ENCODE assay signal across 16 mouse cellular contexts in genomic region chr3:96337269-96337668, GRCm38 (mm10). TPM values are rescaled to one million over a fixed set of nuclear protein-coding genes. Genes with fewer than 3 reads are reported as not detected.
"Had no signal": no experiment of that assay in that cellular context is flagged by ENCODE, and none has a peak within 500 bp of the region (broad histone marks: within the 10 kb centered on the region; RNA-seq: fewer than 3 reads in every experiment).

No protein-coding gene starts in this region.

- H3K27ac ChIP-seq: kidney, embryonic 15.5 days; left cerebral cortex, adult 2 months; liver, embryonic 13.5 days; neural tube, embryonic 12.5 days; neural tube, embryonic 15.5 days had no signal

- H3K36me3 ChIP-seq: kidney, embryonic 15.5 days; liver, embryonic 13.5 days; neural tube, embryonic 12.5 days; neural tube, embryonic 15.5 days had no signal

- H3K9ac ChIP-seq: kidney, embryonic 15.5 days; liver, embryonic 13.5 days; neural tube, embryonic 12.5 days; neural tube, embryonic 15.5 days had no signal

- H3K4me1 ChIP-seq: neural tube, embryonic 15.5 days had no signal

- H3K9me3 ChIP-seq: kidney, embryonic 15.5 days; liver, embryonic 13.5 days; neural tube, embryonic 12.5 days; neural tube, embryonic 15.5 days had no signal

- DNase-seq: kidney, adult 8-10 months; kidney, postnatal 10 days; kidney, postnatal 36 days; layer of hippocampus, postnatal 36 days; liver, embryonic 13.5 days; lung, adult 2 months; lung, postnatal 14 days; lung, postnatal 4 days; midbrain, embryonic 14.5 days; thymus, adult 18-20 months; thymus, postnatal 36 days had no signal

- H3K4me3 ChIP-seq: kidney, embryonic 15.5 days; left cerebral cortex, adult 2 months; liver, embryonic 13.5 days; neural tube, embryonic 12.5 days; neural tube, embryonic 15.5 days had no signal

- H3K4me2 ChIP-seq: kidney, embryonic 15.5 days; liver, embryonic 13.5 days; neural tube, embryonic 12.5 days; neural tube, embryonic 15.5 days had no signal

RNA-seq across cellular contexts. Expression of gene Fcgr1, which starts 43.5 kb away (rescaled TPM):
- total RNA-seq: megakaryocyte-erythroid progenitor cell, adult 5-6 weeks had no signal
